Mouse (Mus musculus) naive thymus-derived CD4-positive, alpha-beta T cell, adult 2 months (primary cell): ENCODE data around the gene Tgif1.
A peak's percentile ranks its signal among the peaks of the same experiment; 100 is the strongest.

Experiments used
- DNase-seq: peaks from one replicate; pipeline ENCODE4 v3.0.0-alpha.2; 2011; ENCODE audit warnings: low read depth

Gene Tgif1

GRCm38 (mm10) chr17:70866538-70867114 is 13.3 kb upstream of the Tgif1 start:
- DNase-seq: no peak

- no peak for DNase-seq
These were observed 12.7 kb upstream of the Tgif1 start for GRCm38 (mm10) chr17:70866029-70866428.

DNA sequence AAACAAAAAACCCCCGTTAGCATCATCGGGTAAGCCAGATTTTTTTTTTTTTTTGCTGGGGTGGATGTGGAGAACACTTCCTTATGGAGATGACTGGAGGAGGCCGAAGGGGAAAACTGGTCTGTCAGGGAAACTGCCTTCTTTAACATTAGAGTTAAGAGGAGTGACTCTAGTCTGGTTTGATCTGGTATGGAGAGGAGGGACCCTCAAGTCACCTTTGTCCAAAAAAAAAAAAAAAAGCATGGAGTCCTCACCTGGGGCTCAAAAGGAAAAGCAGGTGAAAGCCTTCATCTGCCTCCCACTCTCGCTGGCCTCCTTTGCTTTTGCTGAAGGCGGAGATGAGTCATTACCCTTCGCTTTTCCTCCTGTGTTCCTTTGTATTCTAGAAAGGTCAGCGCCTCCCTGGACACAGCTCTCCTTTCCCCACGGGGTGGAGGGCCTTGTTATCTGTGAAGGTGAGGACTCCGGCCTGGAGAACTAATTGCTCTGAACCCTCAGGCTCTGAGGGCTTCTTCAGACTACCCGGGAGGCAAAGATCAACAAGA is 11.8 kb upstream of the Tgif1 start:
- no peak for DNase-seq

- no peak for DNase-seq
These were observed 11.3 kb upstream of the Tgif1 start for GRCm38 (mm10) chr17:70864645-70865044.

- no peak for DNase-seq
These were observed 10.8 kb upstream of the Tgif1 start for GRCm38 (mm10) chr17:70864117-70864516.

- no peak for DNase-seq
These were observed 5.5 kb upstream of the Tgif1 start for GRCm38 (mm10) chr17:70858814-70859213.

DNA sequence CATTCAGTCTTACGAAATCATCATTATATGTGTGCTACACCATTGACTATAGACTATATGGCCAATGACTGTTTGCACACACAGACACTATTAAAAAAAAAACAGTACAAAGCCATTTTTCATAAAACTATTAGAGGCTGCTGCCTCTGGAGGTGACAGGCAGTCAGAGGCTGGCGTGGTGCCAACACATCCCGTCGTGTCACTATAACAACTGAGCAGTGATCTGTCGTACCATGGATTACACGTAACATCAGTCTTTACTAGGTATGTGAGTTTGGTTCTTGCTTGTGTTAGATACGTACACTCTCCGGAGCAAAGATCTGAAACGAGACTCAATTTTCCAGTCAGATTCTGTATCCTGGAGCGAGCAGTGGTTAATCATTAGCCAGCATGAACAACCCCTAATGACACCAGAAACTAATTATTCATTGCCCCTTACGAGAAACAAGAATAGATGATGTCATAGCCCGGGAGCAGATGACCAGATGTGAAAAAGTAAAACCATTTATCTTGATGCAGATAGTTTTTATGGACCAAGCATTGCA is 3.6 kb upstream of the Tgif1 start:
- no peak for DNase-seq

DNA sequence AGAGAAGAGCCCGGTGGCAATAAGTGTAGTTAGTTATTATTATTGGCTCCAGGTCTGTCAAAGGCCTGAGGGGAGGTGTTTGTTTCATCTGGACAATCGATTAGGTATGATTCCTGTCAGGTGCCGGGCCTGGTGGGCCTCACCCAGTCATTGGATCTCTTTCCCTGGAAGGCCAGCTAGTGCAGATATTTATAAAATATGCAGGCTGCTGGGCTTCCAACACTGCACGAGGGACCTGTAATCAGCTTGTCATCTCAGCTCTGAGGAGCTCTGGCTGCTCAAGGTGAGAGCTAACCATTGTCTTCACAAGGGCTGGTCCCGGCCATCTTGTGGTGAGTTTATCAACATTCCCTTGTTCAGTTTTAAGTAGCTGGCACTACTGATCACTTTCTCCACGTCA is 675 bp upstream of the Tgif1 start:
- DNase-seq: peak; percentile 28

DNA sequence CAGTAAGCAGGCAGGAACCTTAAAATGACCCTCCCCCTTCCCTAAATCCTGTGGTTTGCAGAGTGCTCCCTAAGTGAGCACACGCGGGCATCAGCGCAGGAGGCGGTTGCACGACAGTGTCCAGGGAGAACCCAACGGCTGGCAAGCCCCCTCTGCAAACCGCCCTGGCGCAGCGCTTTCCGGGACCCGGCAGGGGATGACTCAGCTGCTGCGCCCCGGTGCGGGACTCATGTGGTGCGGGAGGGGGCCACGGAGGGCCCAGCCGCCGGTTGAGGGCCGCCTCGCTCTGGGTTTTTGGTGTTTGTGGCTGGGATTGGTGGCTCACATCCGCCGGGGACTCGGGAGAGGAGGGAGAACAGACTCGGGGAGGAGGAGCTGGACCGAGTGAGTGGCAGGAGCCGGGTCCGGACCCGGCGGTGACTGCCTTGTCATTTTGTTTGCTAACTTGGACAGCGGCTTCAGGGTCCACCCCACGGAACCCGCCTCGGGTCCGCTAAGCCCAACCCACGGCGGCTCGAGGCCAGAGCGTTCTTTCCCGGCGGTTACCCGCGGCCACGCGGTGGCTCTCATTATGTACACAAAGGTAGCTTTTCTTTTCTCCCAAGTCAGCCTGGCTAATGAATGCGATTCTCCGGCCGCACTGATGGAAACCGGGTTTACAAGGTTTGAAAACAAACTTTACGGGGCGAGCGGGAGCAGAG is 510 bp downstream of the Tgif1 start:
- peak; percentile 61 for DNase-seq

- DNase-seq: peak; percentile 92
These were observed 1.2 kb downstream of the Tgif1 start for GRCm38 (mm10) chr17:70852011-70852685.

DNA sequence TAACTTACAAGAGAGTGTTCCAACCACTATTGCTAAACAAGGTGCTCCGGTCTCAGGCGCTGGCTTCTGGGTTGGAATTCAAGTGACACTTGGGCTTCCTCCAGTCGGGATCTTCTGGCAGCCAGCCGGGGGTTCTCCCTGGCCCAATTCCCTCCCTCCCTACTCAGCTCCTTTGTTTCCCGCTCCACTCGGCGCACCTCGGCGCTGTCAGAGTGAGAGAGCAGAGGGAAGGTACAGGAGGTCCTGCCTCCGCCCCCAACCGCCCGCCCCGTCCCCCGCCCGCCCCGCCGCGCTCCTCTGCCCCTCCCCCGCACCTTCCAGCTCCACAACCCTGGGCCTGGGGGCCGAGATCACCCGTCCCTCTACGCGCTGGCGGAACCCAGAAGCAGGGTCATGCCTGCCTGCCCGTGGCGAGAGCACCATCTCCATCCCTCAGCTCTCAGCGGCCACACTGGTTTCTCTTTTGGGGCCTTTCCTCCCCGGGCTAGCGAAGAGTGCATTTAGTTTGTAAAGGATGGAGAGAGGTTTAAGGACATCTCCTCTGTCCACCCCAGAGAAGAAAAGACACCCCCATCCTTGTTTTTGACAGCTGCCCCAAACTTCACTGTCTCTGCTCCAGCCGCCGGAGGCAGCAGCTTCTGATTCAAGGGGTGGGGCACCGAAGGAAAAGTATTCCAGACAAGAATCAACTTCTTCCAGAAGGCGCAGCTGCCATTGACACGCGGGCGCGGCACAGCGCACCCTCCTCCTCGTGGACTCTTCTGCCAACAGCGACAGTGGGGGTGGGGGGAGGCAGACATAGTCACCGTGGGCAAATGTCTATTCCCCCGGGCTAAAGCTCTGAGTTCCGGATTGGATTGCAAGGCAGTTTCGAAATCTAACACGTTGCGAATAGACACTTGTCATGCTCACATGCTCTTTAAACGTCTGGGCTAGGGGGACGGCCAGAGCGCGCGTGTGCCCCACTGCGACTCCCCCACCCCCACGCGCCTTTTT is 2.1 kb downstream of the Tgif1 start:
- DNase-seq: peak; percentile 79

- DNase-seq: peak; percentile 83
These were observed 2.9 kb downstream of the Tgif1 start for GRCm38 (mm10) chr17:70850233-70850995.

- peak; percentile 91 for DNase-seq
These were observed 3.7 kb downstream of the Tgif1 start for GRCm38 (mm10) chr17:70849399-70850232.

GRCm38 (mm10) chr17:70848511-70849398 is 4.6 kb downstream of the Tgif1 start:
- peak; percentile 68 for DNase-seq

GRCm38 (mm10) chr17:70847751-70848510 is 5.4 kb downstream of the Tgif1 start:
- peak; percentile 60 for DNase-seq

DNA sequence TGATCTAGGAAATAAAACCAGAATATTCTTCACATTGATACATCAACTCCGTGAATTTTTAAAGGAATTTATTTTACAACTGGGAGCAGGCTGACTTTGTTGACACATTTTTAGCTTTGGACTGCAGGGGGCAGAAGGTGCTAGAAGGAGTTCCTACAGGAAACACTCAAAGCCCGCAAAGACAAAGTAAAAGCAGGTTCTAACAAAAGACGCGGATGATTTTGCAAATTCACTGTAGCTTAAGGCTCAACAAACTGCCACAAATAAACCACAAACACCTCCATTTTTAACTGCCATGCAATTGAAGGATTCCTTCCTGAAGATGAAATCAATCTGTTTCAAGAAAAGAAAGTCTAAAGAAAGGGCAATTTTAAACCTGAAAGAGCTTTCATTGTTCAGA is 6.3 kb downstream of the Tgif1 start:
- DNase-seq: peak; percentile 83

DNA sequence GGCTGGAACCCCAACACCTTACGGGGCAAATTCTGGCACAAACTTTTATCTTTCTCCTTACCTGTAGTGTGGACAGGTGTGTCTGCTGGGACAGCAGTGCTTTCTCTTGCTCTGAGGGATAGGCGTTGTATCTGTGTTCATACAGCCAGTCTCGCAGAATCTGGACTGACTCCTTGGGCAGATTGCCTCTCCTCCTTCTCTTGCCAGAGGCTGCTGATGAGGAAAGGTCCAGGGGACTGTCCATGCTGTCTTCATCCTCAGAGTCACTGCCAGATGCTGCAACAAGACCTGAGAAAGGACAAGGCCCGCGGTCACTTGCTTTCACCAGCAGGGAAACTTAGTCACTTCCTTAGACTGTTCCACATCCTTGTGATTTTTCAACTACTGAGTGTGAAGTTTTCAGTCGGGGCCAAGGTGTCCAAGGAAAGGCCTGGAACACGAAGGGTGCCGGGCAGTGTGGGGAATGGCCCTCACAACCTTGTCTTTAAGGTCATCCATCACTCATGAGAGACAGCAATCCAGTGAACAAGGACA is 7.2 kb downstream of the Tgif1 start:
- no peak for DNase-seq

DNA sequence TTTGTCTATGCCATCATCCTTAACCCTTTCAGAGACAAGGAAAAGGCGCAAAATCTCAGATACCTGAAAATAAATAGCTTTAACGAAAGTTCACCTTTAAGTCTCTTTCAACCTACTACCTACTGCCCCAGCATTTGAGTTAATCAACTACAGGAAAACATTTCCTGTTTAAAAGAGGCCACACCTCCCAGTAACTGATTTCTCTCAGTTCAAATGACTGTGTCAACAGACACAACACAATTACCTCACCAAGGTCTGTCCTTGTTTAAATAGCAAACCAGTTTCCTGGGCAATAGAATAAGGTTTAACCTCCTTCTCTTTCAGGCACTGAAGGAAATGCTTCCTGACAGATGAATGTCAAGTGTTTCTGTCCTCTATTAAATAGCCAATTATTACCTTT is 7.8 kb downstream of the Tgif1 start:
- no peak for DNase-seq
